Mouse (Mus musculus): ENCODE data around the gene Wfdc9. TPM values are rescaled to one million over a fixed set of nuclear protein-coding genes. Genes with fewer than 3 reads are reported as not detected.
"Not testable (repeated sequence)": the region's sequence is repeated elsewhere in the genome, so short reads cannot be mapped to it uniquely, and the experiment has no call there.

Wfdc9 gene
- polyA plus RNA-seq, 1 experiment from 2014 or later = not detected

DNA sequence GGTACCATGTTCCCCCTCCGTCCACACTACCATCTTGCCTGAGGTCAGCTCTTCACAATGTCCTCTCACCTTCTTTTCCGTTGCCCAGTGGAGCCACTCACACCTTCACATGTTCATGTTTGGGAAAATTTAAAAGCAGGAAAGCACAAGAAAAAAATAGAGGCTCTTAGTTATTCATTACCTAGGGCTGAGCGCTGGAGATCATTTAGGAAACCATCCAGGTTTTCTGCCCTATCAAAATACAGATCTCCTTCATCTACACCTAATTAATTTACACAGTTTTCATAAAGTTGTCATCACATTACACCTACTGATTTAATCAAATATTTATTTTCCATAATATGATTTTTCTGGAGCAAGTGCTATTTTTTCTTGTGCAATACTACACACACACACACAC lies 17.7 kb downstream of the Wfdc9 start, which contains the start of gene Wfdc16:
TSS of gene Wfdc16 (minus strand) at position 101 of the 400 bp plus-strand sequence.
- Histone ChIP-seq H3K27me3 (replicated peaks; ENCODE audit: control insufficient read depth, insufficient read depth, low read length) (no peaks in the 10 kb centered on the region), H3K4me3 (ENCODE audit: low read depth, low read length) (no peak within 1 kb of the TSS), H3K4me2 (replicated peaks; ENCODE audit: low read depth) (no peak within 1 kb of the TSS), H3K9ac (ENCODE audit: low read depth, low read length) (no peak within 1 kb of the TSS), H3K36me3 (ENCODE audit: control insufficient read depth, insufficient read depth) (no peaks in the 10 kb centered on the region), H3K9me3 (ENCODE audit: control insufficient read depth) (no peaks in the 10 kb centered on the region), H3K27ac (ENCODE audit: low read depth, low read length) (no peak within 1 kb of the TSS), H3K4me1 (replicated peaks; ENCODE audit: control insufficient read depth, insufficient read depth, low read length) (no peaks in the 10 kb centered on the region)
- no peak for ATAC-seq
- no peak for TF ChIP-seq CTCF (IDR thresholded peaks at IDR 0.05; ENCODE audit: low read depth)
- WGBS = 75% methylated on average over 3 of the region's 3 CpGs

DNA sequence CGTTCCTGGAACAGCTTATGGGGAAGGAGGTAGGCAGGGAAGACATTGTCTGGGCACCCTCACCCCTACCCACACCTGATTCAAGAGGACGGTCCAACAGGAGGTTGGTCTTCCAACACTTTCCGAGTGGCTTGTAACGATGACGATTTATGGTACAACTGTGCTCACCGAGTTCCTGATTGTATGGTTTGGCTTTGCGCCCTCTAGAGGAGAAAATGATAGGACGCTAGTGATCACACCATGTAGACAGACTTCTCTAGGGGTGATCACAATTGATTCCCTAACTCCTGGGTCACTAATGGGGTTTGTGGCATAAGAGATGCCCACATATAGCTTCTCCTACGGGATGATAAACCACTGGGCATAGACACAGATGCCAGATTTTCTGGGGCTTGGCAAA lies 21.1 kb downstream of the Wfdc9 start:
- Histone ChIP-seq H3K4me3 (ENCODE audit: low read depth, low read length) (no peak overlapping the region), H3K36me3 (ENCODE audit: control insufficient read depth, insufficient read depth) (no peaks in the 10 kb centered on the region), H3K27me3 (replicated peaks; ENCODE audit: control insufficient read depth, insufficient read depth, low read length) (no peaks in the 10 kb centered on the region), H3K27ac (ENCODE audit: low read depth, low read length) (no peak overlapping the region), H3K9me3 (ENCODE audit: control insufficient read depth) (no peaks in the 10 kb centered on the region), H3K9ac (ENCODE audit: low read depth, low read length) (no peak overlapping the region), H3K4me1 (replicated peaks; ENCODE audit: control insufficient read depth, insufficient read depth, low read length) (no peaks in the 10 kb centered on the region), H3K4me2 (replicated peaks; ENCODE audit: low read depth) (no peak overlapping the region)
- TF ChIP-seq CTCF (IDR thresholded peaks at IDR 0.05; ENCODE audit: low read depth) = peak; percentile 52
- no peak for ATAC-seq
- WGBS = 75% methylated on average over 9 of the region's 9 CpGs

- no peak overlapping the region for H3K27ac ChIP-seq (ENCODE audit: low read depth, low read length)
- ATAC-seq = no peak
- no peak overlapping the region for H3K4me2 ChIP-seq (replicated peaks; ENCODE audit: low read depth)
- no peak overlapping the region for H3K9ac ChIP-seq (ENCODE audit: low read depth, low read length)
- WGBS = 78% methylated on average over 4 of the region's 4 CpGs
- H3K36me3 ChIP-seq (ENCODE audit: control insufficient read depth, insufficient read depth) = no peaks in the 10 kb centered on the region
- no peaks in the 10 kb centered on the region for H3K4me1 ChIP-seq (replicated peaks; ENCODE audit: control insufficient read depth, insufficient read depth, low read length)
- H3K4me3 ChIP-seq (ENCODE audit: low read depth, low read length) = no peak overlapping the region
- TF ChIP-seq CTCF (IDR thresholded peaks at IDR 0.05; ENCODE audit: low read depth) = peak; percentile 53
- H3K9me3 ChIP-seq (ENCODE audit: control insufficient read depth) = no peaks in the 10 kb centered on the region
- H3K27me3 ChIP-seq (replicated peaks; ENCODE audit: control insufficient read depth, insufficient read depth, low read length) = no peaks in the 10 kb centered on the region
Measured at GRCm38 (mm10) chr2:164621775-164622174, 34.6 kb downstream of the Wfdc9 start.

GRCm38 (mm10) chr2:164619050-164619449 lies 37.3 kb downstream of the Wfdc9 start:
- H3K27ac ChIP-seq (ENCODE audit: low read depth, low read length) = no peak overlapping the region
- WGBS = 69% methylated on average over 5 of the region's 5 CpGs
- no peak overlapping the region for H3K4me3 ChIP-seq (ENCODE audit: low read depth, low read length)
- H3K36me3 ChIP-seq (ENCODE audit: control insufficient read depth, insufficient read depth) = no peaks in the 10 kb centered on the region
- no peak for TF ChIP-seq CTCF (IDR thresholded peaks at IDR 0.05; ENCODE audit: low read depth)
- no peak for ATAC-seq
- no peaks in the 10 kb centered on the region for H3K9me3 ChIP-seq (ENCODE audit: control insufficient read depth)
- H3K4me2 ChIP-seq (replicated peaks; ENCODE audit: low read depth) = no peak overlapping the region
- H3K9ac ChIP-seq (ENCODE audit: low read depth, low read length) = no peak overlapping the region
- no peaks in the 10 kb centered on the region for H3K4me1 ChIP-seq (replicated peaks; ENCODE audit: control insufficient read depth, insufficient read depth, low read length)
- no peaks in the 10 kb centered on the region for H3K27me3 ChIP-seq (replicated peaks; ENCODE audit: control insufficient read depth, insufficient read depth, low read length)

DNA sequence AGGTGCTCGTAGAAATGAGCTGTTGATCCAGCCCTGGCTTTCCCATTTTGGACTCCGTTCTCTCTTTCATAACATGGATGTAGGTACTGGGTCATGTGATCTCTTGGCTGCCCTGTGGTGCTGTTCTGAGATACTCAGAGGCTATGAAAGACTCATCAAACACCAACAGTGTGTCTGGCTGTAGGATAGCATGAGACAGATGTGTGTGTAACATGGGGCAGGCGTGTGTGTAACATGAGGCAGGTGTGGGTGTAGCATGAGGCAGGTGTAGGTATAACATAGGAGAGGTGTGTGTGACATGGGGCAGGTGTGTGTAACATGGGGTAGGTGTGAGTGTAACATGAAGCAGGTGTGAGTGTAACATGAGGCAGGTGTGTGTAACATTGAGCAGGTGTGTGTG lies 41.0 kb downstream of the Wfdc9 start:
- no peak overlapping the region for H3K4me2 ChIP-seq (replicated peaks; ENCODE audit: low read depth)
- no peak overlapping the region for H3K9ac ChIP-seq (ENCODE audit: low read depth, low read length)
- no peaks in the 10 kb centered on the region for H3K36me3 ChIP-seq (ENCODE audit: control insufficient read depth, insufficient read depth)
- H3K4me1 ChIP-seq (replicated peaks; ENCODE audit: control insufficient read depth, insufficient read depth, low read length) = no peaks in the 10 kb centered on the region
- H3K4me3 ChIP-seq (ENCODE audit: low read depth, low read length) = no peak overlapping the region
- H3K27me3 ChIP-seq (replicated peaks; ENCODE audit: control insufficient read depth, insufficient read depth, low read length) = no peaks in the 10 kb centered on the region
- no peak for ATAC-seq
- TF ChIP-seq CTCF (IDR thresholded peaks at IDR 0.05; ENCODE audit: low read depth) = no peak
- H3K27ac ChIP-seq (ENCODE audit: low read depth, low read length) = no peak overlapping the region
- 88% methylated on average over 3 of the region's 3 CpGs for whole genome bisulfite sequencing
- no peaks in the 10 kb centered on the region for H3K9me3 ChIP-seq (ENCODE audit: control insufficient read depth)

GRCm38 (mm10) chr2:164613471-164613870 lies 42.9 kb downstream of the Wfdc9 start, which contains the start of the genes Wfdc6b and Wfdc8:
Gene Wfdc6b, plus strand, starts transcription at chr2:164613522.
Gene Wfdc8, minus strand, starts transcription at chr2:164613626.
- not testable (repeated sequence) for H3K27ac ChIP-seq (ENCODE audit: low read depth, low read length); H3K36me3 ChIP-seq (ENCODE audit: control insufficient read depth, insufficient read depth); ATAC-seq; H3K9me3 ChIP-seq (ENCODE audit: control insufficient read depth); H3K27me3 ChIP-seq (replicated peaks; ENCODE audit: control insufficient read depth, insufficient read depth, low read length); H3K4me3 ChIP-seq (ENCODE audit: low read depth, low read length); H3K4me1 ChIP-seq (replicated peaks; ENCODE audit: control insufficient read depth, insufficient read depth, low read length); H3K4me2 ChIP-seq (replicated peaks; ENCODE audit: low read depth); H3K9ac ChIP-seq (ENCODE audit: low read depth, low read length)
- WGBS = 50% methylated on average over 8 of the region's 8 CpGs

- Histone ChIP-seq H3K4me1 (replicated peaks; ENCODE audit: control insufficient read depth, insufficient read depth, low read length) (no peaks in the 10 kb centered on the region), H3K27ac (ENCODE audit: low read depth, low read length) (no peak overlapping the region), H3K36me3 (ENCODE audit: control insufficient read depth, insufficient read depth) (no peaks in the 10 kb centered on the region), H3K27me3 (replicated peaks; ENCODE audit: control insufficient read depth, insufficient read depth, low read length) (no peaks in the 10 kb centered on the region), H3K4me3 (ENCODE audit: low read depth, low read length) (no peak overlapping the region), H3K4me2 (replicated peaks; ENCODE audit: low read depth) (no peak overlapping the region), H3K9ac (ENCODE audit: low read depth, low read length) (no peak overlapping the region), H3K9me3 (ENCODE audit: control insufficient read depth) (no peaks in the 10 kb centered on the region)
- no peak for TF ChIP-seq CTCF (IDR thresholded peaks at IDR 0.05; ENCODE audit: low read depth)
- 82% methylated on average over 6 of the region's 6 CpGs for WGBS
- no peak for ATAC-seq
Measured at GRCm38 (mm10) chr2:164608781-164609180, 47.6 kb downstream of the Wfdc9 start.

Data from intestine, postnatal 0 days (tissue).